Mouse (Mus musculus): ENCODE results near the gene Armc12. TPM values are rescaled to one million over a fixed set of nuclear protein-coding genes. Genes with fewer than 3 reads are reported as not detected.
"Not testable (repeated sequence)": the region's sequence is repeated elsewhere in the genome, so short reads cannot be mapped to it uniquely, and the experiment has no call there.

Gene Armc12
- polyA plus RNA-seq, 1 experiment from 2014 or later, result not detected

DNA sequence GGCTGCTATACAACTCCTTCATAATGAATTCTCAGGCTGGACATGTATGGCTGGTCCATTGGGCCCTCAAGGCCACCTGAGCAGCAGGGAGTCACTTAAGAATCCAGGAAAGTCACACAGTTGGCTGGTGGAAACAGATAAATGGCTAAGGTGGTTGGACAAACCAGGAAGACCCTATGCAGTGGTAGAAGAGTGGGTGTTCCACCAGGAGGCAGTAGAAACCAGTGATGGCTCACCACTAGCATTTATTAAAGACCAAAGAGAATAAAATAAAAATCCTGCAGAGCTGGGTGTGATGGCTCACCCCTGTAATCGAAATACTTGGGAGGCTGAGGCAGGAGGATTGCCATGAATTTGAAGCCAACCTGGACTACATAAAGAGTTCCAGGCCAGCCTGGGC is 16.3 kb downstream of the Armc12 start:
- ATAC-seq (ENCODE audit: low read depth), result no peak
- Histone ChIP-seq H3K9me3 (ENCODE audit: control insufficient read depth, low read length) (no peaks in the 10 kb centered on the region), H3K27me3 (ENCODE audit: control insufficient read depth, insufficient read depth, low read depth, low read length) (no peaks in the 10 kb centered on the region), H3K9ac (ENCODE audit: low read length) (no peak overlapping the region), H3K4me1 (replicated peaks; ENCODE audit: control insufficient read depth, insufficient read depth, low read length) (no peaks in the 10 kb centered on the region), H3K4me3 (ENCODE audit: low read length) (no peak overlapping the region), H3K27ac (ENCODE audit: low read length) (no peak overlapping the region), H3K36me3 (ENCODE audit: control insufficient read depth, insufficient read depth, low read length) (no peaks in the 10 kb centered on the region), H3K4me2 (ENCODE audit: low read depth, low read length) (no peak overlapping the region)
- 93% methylated on average over 1 of the region's 1 CpGs for WGBS

- no peaks in the 10 kb centered on the region for H3K4me1 ChIP-seq (replicated peaks; ENCODE audit: control insufficient read depth, insufficient read depth, low read length)
- no peaks in the 10 kb centered on the region for H3K27me3 ChIP-seq (ENCODE audit: control insufficient read depth, insufficient read depth, low read depth, low read length)
- 60% methylated on average over 11 of the region's 11 CpGs for WGBS
Measured at GRCm38 (mm10) chr17:28548550-28548949, 17.9 kb downstream of the Armc12 start.

GRCm38 (mm10) chr17:28549111-28549510 is 18.5 kb downstream of the Armc12 start, which contains the start of gene Clpsl2:
Clpsl2 (plus strand) TSS chr17:28549411.
- H3K4me3 ChIP-seq (ENCODE audit: low read length), result no peak within 1 kb of the TSS
- no peak within 1 kb of the TSS for H3K4me2 ChIP-seq (ENCODE audit: low read depth, low read length)
- ATAC-seq (ENCODE audit: low read depth), result no peak
- no peaks in the 10 kb centered on the region for H3K4me1 ChIP-seq (replicated peaks; ENCODE audit: control insufficient read depth, insufficient read depth, low read length)
- H3K27me3 ChIP-seq (ENCODE audit: control insufficient read depth, insufficient read depth, low read depth, low read length), result no peaks in the 10 kb centered on the region
- no peaks in the 10 kb centered on the region for H3K9me3 ChIP-seq (ENCODE audit: control insufficient read depth, low read length)
- no peak within 1 kb of the TSS for H3K27ac ChIP-seq (ENCODE audit: low read length)
- WGBS, result 75% methylated on average over 14 of the region's 14 CpGs
- no peak within 1 kb of the TSS for H3K9ac ChIP-seq (ENCODE audit: low read length)
- H3K36me3 ChIP-seq (ENCODE audit: control insufficient read depth, insufficient read depth, low read length), result no peaks in the 10 kb centered on the region

More at GRCm38 (mm10) chr17:28548550-28548949, 17.9 kb downstream of the Armc12 start:
- Histone ChIP-seq H3K36me3 (ENCODE audit: control insufficient read depth, insufficient read depth, low read length) (no peaks in the 10 kb centered on the region), H3K4me2 (ENCODE audit: low read depth, low read length) (no peak overlapping the region), H3K9ac (ENCODE audit: low read length) (no peak overlapping the region), H3K4me3 (ENCODE audit: low read length) (no peak overlapping the region), H3K27ac (ENCODE audit: low read length) (no peak overlapping the region), H3K9me3 (ENCODE audit: control insufficient read depth, low read length) (no peaks in the 10 kb centered on the region)
- ATAC-seq (ENCODE audit: low read depth), result no peak

DNA sequence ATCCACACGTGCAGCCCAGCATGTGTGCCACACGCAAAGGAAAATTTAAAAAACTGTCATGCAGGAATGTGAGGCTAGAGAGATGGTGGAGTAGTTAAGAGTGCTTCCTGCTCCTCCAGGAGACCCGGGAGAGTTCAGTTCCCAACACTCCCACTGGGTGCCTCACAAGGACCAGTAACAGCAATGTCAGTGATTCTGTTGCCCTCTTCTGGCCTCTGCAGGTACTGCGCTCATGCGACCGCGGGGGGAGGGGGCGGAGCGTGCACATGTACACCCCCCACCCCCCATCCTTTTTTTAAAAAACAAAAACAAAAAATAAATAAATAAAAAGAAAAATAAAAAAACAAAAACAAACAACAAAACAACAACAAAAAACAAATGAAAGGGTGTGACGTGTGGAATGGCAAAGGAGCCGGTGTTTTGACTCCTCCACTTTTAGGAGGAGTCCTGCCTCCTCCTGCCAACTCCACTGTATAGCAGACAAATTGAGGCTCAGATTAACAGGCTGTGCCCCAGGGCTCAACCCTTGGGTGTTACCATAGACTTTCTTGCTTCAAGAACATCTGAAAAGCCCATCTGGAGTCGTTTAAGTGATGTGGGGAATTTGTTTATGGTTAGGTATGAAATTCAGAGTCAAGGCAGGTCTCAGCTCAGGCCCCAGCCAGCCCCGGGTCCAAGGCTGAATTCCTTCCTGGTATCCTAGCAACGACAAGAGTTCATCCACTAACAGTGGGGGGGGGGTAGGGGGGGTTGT is 22.6 kb downstream of the Armc12 start:
- peak; percentile 63; the same call in 1 of the 2 replicates for ATAC-seq (ENCODE audit: low read depth)
- 4% methylated on average over 14 of the region's 14 CpGs for WGBS
- H3K4me1 ChIP-seq (replicated peaks; ENCODE audit: control insufficient read depth, insufficient read depth, low read length), result no peaks in the 10 kb centered on the region

DNA sequence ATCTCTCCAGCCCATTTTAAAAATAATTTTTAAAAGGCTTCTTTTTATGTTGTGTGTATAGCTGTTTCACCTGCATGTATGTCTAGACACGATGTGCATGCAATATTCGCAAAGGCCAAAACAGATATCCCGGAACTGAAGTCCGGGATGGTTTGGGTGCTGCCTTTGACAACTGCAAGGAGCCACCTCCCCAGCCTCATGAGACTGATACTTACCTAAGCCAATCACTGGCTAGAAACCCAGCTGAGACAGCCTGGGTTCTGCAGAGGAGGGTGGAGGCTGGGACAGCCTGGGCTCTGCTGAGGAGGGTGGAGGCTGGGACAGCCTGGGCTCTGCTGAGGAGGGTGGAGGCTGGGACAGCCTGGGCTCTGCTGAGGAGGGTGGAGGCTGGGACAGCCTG is 23.4 kb downstream of the Armc12 start:
- H3K27me3 ChIP-seq (ENCODE audit: control insufficient read depth, insufficient read depth, low read depth, low read length); H3K4me2 ChIP-seq (ENCODE audit: low read depth, low read length); H3K36me3 ChIP-seq (ENCODE audit: control insufficient read depth, insufficient read depth, low read length); H3K9me3 ChIP-seq (ENCODE audit: control insufficient read depth, low read length); H3K4me1 ChIP-seq (replicated peaks; ENCODE audit: control insufficient read depth, insufficient read depth, low read length); ATAC-seq (ENCODE audit: low read depth); H3K27ac ChIP-seq (ENCODE audit: low read length); H3K4me3 ChIP-seq (ENCODE audit: low read length); H3K9ac ChIP-seq (ENCODE audit: low read length): not testable (repeated sequence)
- 89% methylated on average over 4 of the region's 4 CpGs for WGBS

More for the DNA sequence above, 22.6 kb downstream of the Armc12 start:
- no peak overlapping the region for H3K4me2 ChIP-seq (ENCODE audit: low read depth, low read length)
- H3K36me3 ChIP-seq (ENCODE audit: control insufficient read depth, insufficient read depth, low read length), result no peaks in the 10 kb centered on the region
- H3K9ac ChIP-seq (ENCODE audit: low read length), result no peak overlapping the region
- no peaks in the 10 kb centered on the region for H3K9me3 ChIP-seq (ENCODE audit: control insufficient read depth, low read length)
- no peak overlapping the region for H3K27ac ChIP-seq (ENCODE audit: low read length)
- H3K4me3 ChIP-seq (ENCODE audit: low read length), result no peak overlapping the region
- H3K27me3 ChIP-seq (ENCODE audit: control insufficient read depth, insufficient read depth, low read depth, low read length), result no peaks in the 10 kb centered on the region

DNA sequence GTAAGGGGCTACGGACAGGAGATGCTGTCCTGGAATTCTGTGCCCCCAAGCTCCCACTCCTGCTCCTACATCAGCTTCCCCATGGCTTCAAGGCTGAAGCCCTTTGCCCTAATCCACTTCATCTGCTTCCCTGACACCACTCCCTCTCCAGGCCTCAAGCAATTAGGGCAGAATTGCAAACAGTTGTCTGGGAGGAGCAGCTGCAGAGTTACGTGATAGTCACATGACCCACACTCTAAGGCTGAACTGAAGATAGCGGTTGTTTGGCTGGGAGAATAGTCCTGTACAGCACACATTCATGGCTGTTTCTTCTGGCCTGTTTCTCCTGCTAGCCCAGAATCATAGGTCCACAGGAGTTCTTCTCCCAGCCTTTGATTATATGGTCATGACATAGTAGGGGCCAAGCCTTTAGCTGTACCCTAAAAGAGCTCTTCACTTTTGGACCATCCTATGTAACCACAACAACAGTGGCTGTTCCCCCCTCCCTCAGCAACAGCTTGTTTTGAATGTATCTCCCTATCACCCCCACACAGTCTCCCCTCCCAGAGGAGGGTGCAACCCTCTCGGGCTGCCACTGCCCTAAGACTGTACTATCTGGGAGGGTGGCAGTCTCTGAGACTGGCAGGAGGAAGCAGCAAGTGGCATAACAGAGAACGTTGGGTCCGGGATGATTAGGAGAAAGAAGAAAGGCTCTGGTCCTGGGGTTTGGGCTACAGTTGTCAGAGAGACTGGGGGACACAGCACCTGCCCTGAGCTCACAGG is 26.2 kb downstream of the Armc12 start:
- Histone ChIP-seq H3K36me3 (ENCODE audit: control insufficient read depth, insufficient read depth, low read length) (no peaks in the 10 kb centered on the region), H3K4me3 (ENCODE audit: low read length) (no peak overlapping the region), H3K9ac (ENCODE audit: low read length) (0 out of 2 replicates have a peak overlapping the region, but pooled peaks have one; percentile 2), H3K4me2 (ENCODE audit: low read depth, low read length) (no peak overlapping the region), H3K9me3 (ENCODE audit: control insufficient read depth, low read length) (no peaks in the 10 kb centered on the region), H3K27ac (ENCODE audit: low read length) (no peak overlapping the region), H3K4me1 (replicated peaks; ENCODE audit: control insufficient read depth, insufficient read depth, low read length) (no peaks in the 10 kb centered on the region; the same call in 1 of the 2 replicates), H3K27me3 (ENCODE audit: control insufficient read depth, insufficient read depth, low read depth, low read length) (no peaks in the 10 kb centered on the region)
- ATAC-seq (ENCODE audit: low read depth), result no peak
- 44% methylated on average over 6 of the region's 6 CpGs for WGBS

DNA sequence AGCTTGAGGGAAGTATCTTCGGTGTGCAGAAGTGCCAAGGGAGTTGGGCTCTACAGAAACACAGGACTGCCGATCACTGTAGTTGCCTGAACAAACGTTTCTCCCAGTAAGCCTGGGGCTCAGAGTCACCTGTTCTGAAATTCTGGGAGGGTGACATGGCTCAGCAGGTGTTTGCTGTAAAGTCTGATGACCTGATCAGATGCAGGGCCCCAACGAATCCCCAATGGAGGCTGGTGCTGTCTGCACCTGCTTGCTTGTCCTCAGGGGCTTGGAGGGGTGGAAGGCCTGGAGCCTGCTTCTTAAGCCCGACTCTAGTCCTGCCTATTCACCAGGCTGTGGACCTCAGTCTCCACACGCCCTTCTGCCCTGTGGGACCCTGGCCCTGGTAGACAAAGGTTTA is 27.2 kb downstream of the Armc12 start:
- Histone ChIP-seq H3K4me3 (ENCODE audit: low read length) (no peak overlapping the region), H3K27ac (ENCODE audit: low read length) (no peak overlapping the region), H3K4me2 (ENCODE audit: low read depth, low read length) (no peak overlapping the region), H3K27me3 (ENCODE audit: control insufficient read depth, insufficient read depth, low read depth, low read length) (no peaks in the 10 kb centered on the region), H3K9ac (ENCODE audit: low read length) (no peak overlapping the region), H3K9me3 (ENCODE audit: control insufficient read depth, low read length) (no peaks in the 10 kb centered on the region), H3K4me1 (replicated peaks; ENCODE audit: control insufficient read depth, insufficient read depth, low read length) (peaks cover 3% of the 10 kb centered on the region; the same call in 1 of the 2 replicates), H3K36me3 (ENCODE audit: control insufficient read depth, insufficient read depth, low read length) (no peaks in the 10 kb centered on the region)
- WGBS, result 65% methylated on average over 6 of the region's 6 CpGs
- ATAC-seq (ENCODE audit: low read depth), result no peak

GRCm38 (mm10) chr17:28560598-28560997 is 30.0 kb downstream of the Armc12 start, which contains the start of gene Clps:
Clps (minus strand) TSS chr17:28560766.
- Histone ChIP-seq H3K4me2 (ENCODE audit: low read depth, low read length) (no peak within 1 kb of the TSS), H3K4me3 (ENCODE audit: low read length) (no peak within 1 kb of the TSS), H3K9me3 (ENCODE audit: control insufficient read depth, low read length) (no peaks in the 10 kb centered on the region), H3K36me3 (ENCODE audit: control insufficient read depth, insufficient read depth, low read length) (no peaks in the 10 kb centered on the region), H3K9ac (ENCODE audit: low read length) (no peak within 1 kb of the TSS), H3K4me1 (replicated peaks; ENCODE audit: control insufficient read depth, insufficient read depth, low read length) (peaks cover 3% of the 10 kb centered on the region; the same call in 1 of the 2 replicates), H3K27me3 (ENCODE audit: control insufficient read depth, insufficient read depth, low read depth, low read length) (no peaks in the 10 kb centered on the region), H3K27ac (ENCODE audit: low read length) (peak within 1 kb of the TSS; percentile 18)
- 61% methylated on average over 4 of the region's 4 CpGs for WGBS
- no peak for ATAC-seq (ENCODE audit: low read depth)

- Histone ChIP-seq H3K4me2 (ENCODE audit: low read depth, low read length) (no peak overlapping the region), H3K4me3 (ENCODE audit: low read length) (no peak overlapping the region), H3K36me3 (ENCODE audit: control insufficient read depth, insufficient read depth, low read length) (no peaks in the 10 kb centered on the region), H3K27ac (ENCODE audit: low read length) (peak overlapping the region; percentile 18), H3K9me3 (ENCODE audit: control insufficient read depth, low read length) (no peaks in the 10 kb centered on the region), H3K4me1 (replicated peaks; ENCODE audit: control insufficient read depth, insufficient read depth, low read length) (peaks cover 3% of the 10 kb centered on the region; the same call in 1 of the 2 replicates), H3K27me3 (ENCODE audit: control insufficient read depth, insufficient read depth, low read depth, low read length) (no peaks in the 10 kb centered on the region), H3K9ac (ENCODE audit: low read length) (no peak overlapping the region)
- ATAC-seq (ENCODE audit: low read depth), result peak; percentile 67
- WGBS, result 32% methylated on average over 7 of the region's 7 CpGs
Measured at GRCm38 (mm10) chr17:28561613-28562012, 31.0 kb downstream of the Armc12 start.
